Mouse (Mus musculus): ENCODE measurements around the gene Gm49661. TPM values are rescaled to one million over a fixed set of nuclear protein-coding genes. Genes with fewer than 3 reads are reported as not detected.
A peak's percentile ranks its signal among the peaks of the same experiment; 100 is the strongest.

The Gm49661 gene
- polyA plus RNA-seq, 1 experiment from 2014 or later, result not detected

GRCm38 (mm10) chr8:84981644-84982498 lies 12.6 kb upstream of the Gm49661 start:
- H3K36me3 ChIP-seq (ENCODE audit: control insufficient read depth, insufficient read depth, low read length), result no peaks in the 10 kb centered on the region
- no peaks in the 10 kb centered on the region for H3K9me3 ChIP-seq (ENCODE audit: control insufficient read depth, low read depth, low read length)
- peaks cover 65% of the 10 kb centered on the region for H3K4me1 ChIP-seq (ENCODE audit: control insufficient read depth, insufficient read depth, low read length)
- H3K27ac ChIP-seq (ENCODE audit: low read length), result peak overlapping the region; percentile 89
- no peak overlapping the region for H3K4me2 ChIP-seq (replicated peaks; ENCODE audit: low read depth, low read length)
- ATAC-seq (ENCODE audit: insufficient number of reproducible peaks, insufficient read depth, low FRiP score, low read depth), result no peak
- WGBS, result 74% methylated on average over 15 of the region's 15 CpGs
- H3K27me3 ChIP-seq (ENCODE audit: control insufficient read depth, insufficient read depth, low read length), result 0 out of 2 replicates have a peak, but pooled peaks cover 3% of the 10 kb centered on the region
- no peak overlapping the region for H3K9ac ChIP-seq (replicated peaks; ENCODE audit: low read depth, low read length)
- H3K4me3 ChIP-seq (ENCODE audit: low read depth, low read length), result no peak overlapping the region

GRCm38 (mm10) chr8:84980622-84981358 lies 11.6 kb upstream of the Gm49661 start:
- Histone ChIP-seq H3K9me3 (ENCODE audit: control insufficient read depth, low read depth, low read length) (no peaks in the 10 kb centered on the region), H3K27ac (ENCODE audit: low read length) (peak overlapping the region; percentile 89), H3K36me3 (ENCODE audit: control insufficient read depth, insufficient read depth, low read length) (no peaks in the 10 kb centered on the region), H3K4me3 (ENCODE audit: low read depth, low read length) (peak overlapping the region; percentile 56; the same call in 1 of the 2 replicates), H3K4me2 (replicated peaks; ENCODE audit: low read depth, low read length) (peak overlapping the region; percentile 99), H3K27me3 (ENCODE audit: control insufficient read depth, insufficient read depth, low read length) (no peaks in the 10 kb centered on the region), H3K4me1 (ENCODE audit: control insufficient read depth, insufficient read depth, low read length) (peaks cover 68% of the 10 kb centered on the region), H3K9ac (replicated peaks; ENCODE audit: low read depth, low read length) (peak overlapping the region; percentile 18; the same call in 1 of the 2 replicates)
- ATAC-seq (ENCODE audit: insufficient number of reproducible peaks, insufficient read depth, low FRiP score, low read depth), result no peak
- WGBS, result 31% methylated on average over 11 of the region's 11 CpGs

GRCm38 (mm10) chr8:84979599-84980421 lies 10.6 kb upstream of the Gm49661 start:
- H3K4me1 ChIP-seq (ENCODE audit: control insufficient read depth, insufficient read depth, low read length), result peaks cover 64% of the 10 kb centered on the region
- peak overlapping the region; percentile 56 for H3K4me3 ChIP-seq (ENCODE audit: low read depth, low read length)
- no peaks in the 10 kb centered on the region for H3K36me3 ChIP-seq (ENCODE audit: control insufficient read depth, insufficient read depth, low read length)
- 3% methylated on average over 40 of the region's 42 CpGs for WGBS
- no peaks in the 10 kb centered on the region for H3K9me3 ChIP-seq (ENCODE audit: control insufficient read depth, low read depth, low read length)
- peak; percentile 38 for ATAC-seq (ENCODE audit: insufficient number of reproducible peaks, insufficient read depth, low FRiP score, low read depth)
- peak overlapping the region; percentile 18; the same call in 1 of the 2 replicates for H3K9ac ChIP-seq (replicated peaks; ENCODE audit: low read depth, low read length)
- H3K4me2 ChIP-seq (replicated peaks; ENCODE audit: low read depth, low read length), result peak overlapping the region; percentile 99
- H3K27me3 ChIP-seq (ENCODE audit: control insufficient read depth, insufficient read depth, low read length), result no peaks in the 10 kb centered on the region
- H3K27ac ChIP-seq (ENCODE audit: low read length), result peak overlapping the region; percentile 89

GRCm38 (mm10) chr8:84978248-84978940 lies 9.2 kb upstream of the Gm49661 start, which contains the start of gene Junb:
TSS of gene Junb (minus strand) at chr8:84978718.
- under 1% methylated on average over 60 of the region's 63 CpGs for WGBS

GRCm38 (mm10) chr8:84977435-84978247 lies 8.4 kb upstream of the Gm49661 start:
- peak overlapping the region; percentile 56 for H3K4me3 ChIP-seq (ENCODE audit: low read depth, low read length)
- H3K4me1 ChIP-seq (ENCODE audit: control insufficient read depth, insufficient read depth, low read length), result peaks cover 53% of the 10 kb centered on the region
- WGBS, result 1% methylated on average over 70 of the region's 70 CpGs
- H3K4me2 ChIP-seq (replicated peaks; ENCODE audit: low read depth, low read length), result peak overlapping the region; percentile 99
- peak overlapping the region; percentile 63 for H3K9ac ChIP-seq (replicated peaks; ENCODE audit: low read depth, low read length)
- no peaks in the 10 kb centered on the region for H3K9me3 ChIP-seq (ENCODE audit: control insufficient read depth, low read depth, low read length)
- no peak for ATAC-seq (ENCODE audit: insufficient number of reproducible peaks, insufficient read depth, low FRiP score, low read depth)
- peak overlapping the region; percentile 74 for H3K27ac ChIP-seq (ENCODE audit: low read length)
- H3K27me3 ChIP-seq (ENCODE audit: control insufficient read depth, insufficient read depth, low read length), result no peaks in the 10 kb centered on the region
- peaks cover 12% of the 10 kb centered on the region for H3K36me3 ChIP-seq (ENCODE audit: control insufficient read depth, insufficient read depth, low read length)

More at GRCm38 (mm10) chr8:84978248-84978940, 9.2 kb upstream of the Gm49661 start, which contains the start of gene Junb:
- no peaks in the 10 kb centered on the region for H3K27me3 ChIP-seq (ENCODE audit: control insufficient read depth, insufficient read depth, low read length)
- H3K4me1 ChIP-seq (ENCODE audit: control insufficient read depth, insufficient read depth, low read length), result peaks cover 54% of the 10 kb centered on the region
- peak within 1 kb of the TSS; percentile 89 for H3K27ac ChIP-seq (ENCODE audit: low read length)
- H3K9ac ChIP-seq (replicated peaks; ENCODE audit: low read depth, low read length), result peak within 1 kb of the TSS; percentile 63
- H3K4me2 ChIP-seq (replicated peaks; ENCODE audit: low read depth, low read length), result peak within 1 kb of the TSS; percentile 99
- peak; percentile 66 for ATAC-seq (ENCODE audit: insufficient number of reproducible peaks, insufficient read depth, low FRiP score, low read depth)
- H3K36me3 ChIP-seq (ENCODE audit: control insufficient read depth, insufficient read depth, low read length), result peaks cover 5% of the 10 kb centered on the region; the same call in 1 of the 2 replicates
- peak within 1 kb of the TSS; percentile 56 for H3K4me3 ChIP-seq (ENCODE audit: low read depth, low read length)
- H3K9me3 ChIP-seq (ENCODE audit: control insufficient read depth, low read depth, low read length), result no peaks in the 10 kb centered on the region

GRCm38 (mm10) chr8:84976763-84977434 lies 7.7 kb upstream of the Gm49661 start:
- Histone ChIP-seq H3K4me2 (replicated peaks; ENCODE audit: low read depth, low read length) (peak overlapping the region; percentile 99), H3K36me3 (ENCODE audit: control insufficient read depth, insufficient read depth, low read length) (peaks cover 19% of the 10 kb centered on the region), H3K4me1 (ENCODE audit: control insufficient read depth, insufficient read depth, low read length) (peaks cover 50% of the 10 kb centered on the region), H3K27me3 (ENCODE audit: control insufficient read depth, insufficient read depth, low read length) (no peaks in the 10 kb centered on the region), H3K27ac (ENCODE audit: low read length) (peak overlapping the region; percentile 83; the same call in 1 of the 2 replicates), H3K9ac (replicated peaks; ENCODE audit: low read depth, low read length) (peak overlapping the region; percentile 63; the same call in 1 of the 2 replicates), H3K9me3 (ENCODE audit: control insufficient read depth, low read depth, low read length) (no peaks in the 10 kb centered on the region), H3K4me3 (ENCODE audit: low read depth, low read length) (peak overlapping the region; percentile 56)
- WGBS, result 2% methylated on average over 25 of the region's 25 CpGs
- no peak for ATAC-seq (ENCODE audit: insufficient number of reproducible peaks, insufficient read depth, low FRiP score, low read depth)

All from stomach, embryonic 14.5 days (tissue).